Mouse (Mus musculus) small intestine, adult 2 months (tissue): ENCODE results near the gene Atp4b.

ENCODE experiments used
- CTCF ChIP-seq: fragments of 200-500 bp; IDR thresholded peaks from 2 replicates; pipeline ENCODE4 v1.5.1; 2012; ENCODE audit warnings: low read depth, mild to moderate bottlenecking, control low read depth, inconsistent platforms, low read length, moderate library complexity, mixed read lengths; ENCODE audit not compliant: insufficient replicate concordance, insufficient read length; ENCODE audit errors: extremely low read depth
- POLR2A ChIP-seq: fragments of 200-500 bp; IDR thresholded peaks from 2 replicates; pipeline ENCODE4 v1.6.1; 2012; ENCODE audit warnings: low read depth, mild to moderate bottlenecking, control low read depth, inconsistent platforms, low read length, moderate library complexity

DNA sequence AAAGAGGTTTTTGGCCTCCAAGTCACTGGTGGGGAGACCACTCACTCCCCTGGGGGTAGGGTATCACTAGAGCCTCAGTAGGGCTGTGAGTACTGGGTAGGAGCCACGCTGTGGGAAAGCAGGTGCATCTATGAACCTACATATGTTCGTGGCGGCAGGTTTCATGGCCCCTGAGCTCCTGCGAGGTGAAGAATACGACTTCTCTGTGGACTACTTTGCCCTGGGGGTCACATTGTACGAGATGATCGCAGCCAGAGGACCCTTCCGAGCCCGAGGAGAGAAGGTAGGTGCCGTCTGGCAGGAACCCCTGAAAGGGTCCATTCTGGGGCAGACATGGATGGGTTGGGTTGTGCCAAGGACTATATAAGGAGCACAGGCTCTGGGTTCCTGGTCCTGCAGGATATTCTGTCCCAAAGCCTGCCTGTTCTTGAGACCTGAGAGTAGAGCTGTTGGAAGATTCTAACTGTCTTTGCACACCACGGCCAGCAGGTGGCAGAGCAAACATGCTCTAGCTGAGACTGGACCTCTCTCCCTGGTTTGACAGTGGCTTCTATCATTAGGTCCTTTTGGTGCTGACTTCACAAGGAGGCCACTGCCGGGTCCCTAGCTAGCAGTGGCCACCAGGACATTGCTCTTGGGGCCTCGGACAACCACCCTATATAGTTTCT, 16.4 kb upstream of the Atp4b start:
- no peak for TF ChIP-seq POLR2A
- TF ChIP-seq CTCF = peak; percentile 82
